Mouse (Mus musculus): ENCODE results near the gene Trh.

The Trh gene

GRCm38 (mm10) chr6:92222021-92222420, 22.4 kb downstream of the Trh start:
- DNase-seq (ENCODE audit: low read depth, low spot score), result no peak

DNA sequence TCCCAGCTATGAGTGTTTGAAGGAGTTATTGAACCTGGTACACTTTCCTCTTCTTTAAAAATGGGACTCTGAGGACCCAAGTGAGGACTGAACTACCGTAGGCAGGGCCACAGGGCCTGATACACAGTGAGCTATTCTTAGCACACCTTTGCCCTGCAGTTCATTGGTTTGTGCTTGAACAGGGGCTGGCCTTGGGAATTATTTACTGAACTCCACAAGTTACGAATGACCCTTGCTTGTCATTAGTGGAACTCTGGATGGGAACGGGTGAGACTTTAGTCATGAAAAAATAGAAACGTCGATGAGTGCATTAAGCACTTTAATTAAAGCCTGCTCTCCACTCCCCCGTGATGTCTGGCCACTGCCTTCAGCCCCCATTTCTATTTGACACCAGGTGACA, 22.8 kb downstream of the Trh start:
- no peak for DNase-seq (ENCODE audit: low read depth, low spot score)

DNA sequence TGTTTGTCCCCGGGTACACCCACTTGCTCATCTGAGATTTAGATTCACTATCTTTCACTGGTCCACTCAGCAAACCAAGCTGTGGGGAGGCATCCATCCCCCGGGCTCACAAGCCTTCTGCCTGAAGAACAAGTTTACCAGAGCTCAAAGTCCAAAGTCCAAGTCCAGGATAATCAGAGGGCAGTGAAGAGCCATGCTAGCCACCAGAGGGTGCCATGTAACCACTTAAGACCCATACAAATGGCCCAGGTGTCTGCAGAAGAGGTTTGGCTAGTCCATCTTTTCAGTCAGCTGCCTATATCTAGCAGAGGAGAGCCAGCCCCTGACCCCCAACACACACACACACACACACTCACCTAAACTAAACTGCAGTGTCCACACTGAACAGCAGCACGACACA, 25.0 kb downstream of the Trh start:
- no peak for DNase-seq (ENCODE audit: low read depth, low spot score)

GRCm38 (mm10) chr6:92214773-92215449, 29.5 kb downstream of the Trh start, which contains the start of gene Rbsn:
Rbsn (minus strand) TSS chr6:92214925.
- DNase-seq (ENCODE audit: low read depth, low spot score), result peak; percentile 96

- DNase-seq (ENCODE audit: low read depth, low spot score), result no peak
Measured at GRCm38 (mm10) chr6:92214055-92214772, 30.2 kb downstream of the Trh start.

DNA sequence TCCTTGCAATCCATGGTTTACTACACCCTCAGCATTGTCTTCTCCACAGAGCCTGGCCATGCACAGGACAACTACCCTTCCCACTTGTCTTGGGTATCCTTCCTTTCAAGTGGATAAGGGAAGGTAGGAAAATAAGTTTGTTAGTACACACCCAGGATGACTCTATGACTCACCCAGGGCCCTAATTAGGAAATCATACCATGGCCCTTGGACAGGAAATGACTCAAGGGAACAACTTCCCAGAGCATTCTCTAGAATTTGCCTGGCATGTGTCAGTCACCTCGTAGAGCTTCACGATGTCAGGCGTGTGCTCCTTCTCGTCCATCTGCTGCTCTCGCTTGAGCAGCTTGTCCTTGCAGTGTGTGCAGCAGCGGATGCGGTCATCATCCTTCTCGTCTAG, 45.0 kb downstream of the Trh start:
- no peak for DNase-seq (ENCODE audit: low read depth, low spot score)
